Mouse (Mus musculus) ovary, postnatal 36 days (tissue): Measurements from ENCODE around the gene Gm28048.

Experiments used
- DNase-seq: peaks from one replicate; pipeline ENCODE4 v3.0.0; 2022; ENCODE audit warnings: low spot score, mixed read lengths

Gene Gm28048

DNA sequence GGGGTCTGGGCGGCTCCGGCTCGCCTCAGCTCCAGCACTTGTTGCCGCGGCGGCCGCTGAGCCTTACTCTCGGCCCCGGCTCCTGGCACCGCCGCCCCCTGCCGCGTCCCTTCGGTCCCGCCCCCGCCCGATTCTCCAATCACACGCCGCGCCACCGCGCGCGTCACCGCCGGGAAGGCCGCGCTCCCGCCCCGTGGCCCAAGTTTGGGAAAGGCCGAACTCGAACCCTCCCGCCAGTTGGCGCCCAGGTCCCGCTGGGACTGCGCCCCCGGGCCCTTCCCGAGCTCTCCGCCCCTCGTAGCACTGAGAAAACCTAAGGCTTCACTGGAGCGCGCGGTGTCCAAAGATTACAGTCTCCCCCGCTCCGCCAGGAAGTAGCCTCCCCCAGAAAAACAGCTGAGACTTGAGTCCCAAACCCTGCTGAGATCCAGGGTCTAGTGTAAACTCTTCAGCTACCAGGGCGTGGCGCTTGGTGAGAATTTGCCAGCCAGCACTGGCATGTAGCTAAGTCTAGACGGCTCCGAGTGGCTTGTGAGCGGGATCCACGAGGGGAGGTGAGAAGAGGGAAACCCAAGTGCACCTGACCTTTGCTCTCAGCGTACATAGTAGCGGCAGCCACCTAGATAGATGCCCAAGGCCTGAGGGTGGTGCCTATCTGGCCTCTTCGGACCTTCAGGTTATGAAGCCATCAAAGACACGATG is 122.1 kb downstream of the Gm28048 start:
- DNase-seq, result peak; percentile 91

DNA sequence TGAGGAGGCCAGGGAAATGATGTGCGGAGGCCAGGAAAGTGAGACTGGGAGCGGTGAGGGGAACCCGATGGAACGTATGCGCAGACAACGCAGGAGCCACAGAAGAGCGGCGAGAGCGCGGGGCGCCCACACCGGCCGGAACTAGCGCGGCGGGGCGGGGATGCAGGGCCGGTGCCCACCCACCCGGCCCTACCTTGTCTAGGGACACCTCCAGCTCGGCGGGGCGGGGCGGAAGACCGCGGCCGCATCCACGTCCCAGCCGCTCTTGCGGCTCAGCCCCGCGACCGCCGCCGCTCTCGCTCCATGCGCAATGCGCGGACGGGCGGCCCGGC is 122.6 kb downstream of the Gm28048 start:
- DNase-seq, result no peak

DNA sequence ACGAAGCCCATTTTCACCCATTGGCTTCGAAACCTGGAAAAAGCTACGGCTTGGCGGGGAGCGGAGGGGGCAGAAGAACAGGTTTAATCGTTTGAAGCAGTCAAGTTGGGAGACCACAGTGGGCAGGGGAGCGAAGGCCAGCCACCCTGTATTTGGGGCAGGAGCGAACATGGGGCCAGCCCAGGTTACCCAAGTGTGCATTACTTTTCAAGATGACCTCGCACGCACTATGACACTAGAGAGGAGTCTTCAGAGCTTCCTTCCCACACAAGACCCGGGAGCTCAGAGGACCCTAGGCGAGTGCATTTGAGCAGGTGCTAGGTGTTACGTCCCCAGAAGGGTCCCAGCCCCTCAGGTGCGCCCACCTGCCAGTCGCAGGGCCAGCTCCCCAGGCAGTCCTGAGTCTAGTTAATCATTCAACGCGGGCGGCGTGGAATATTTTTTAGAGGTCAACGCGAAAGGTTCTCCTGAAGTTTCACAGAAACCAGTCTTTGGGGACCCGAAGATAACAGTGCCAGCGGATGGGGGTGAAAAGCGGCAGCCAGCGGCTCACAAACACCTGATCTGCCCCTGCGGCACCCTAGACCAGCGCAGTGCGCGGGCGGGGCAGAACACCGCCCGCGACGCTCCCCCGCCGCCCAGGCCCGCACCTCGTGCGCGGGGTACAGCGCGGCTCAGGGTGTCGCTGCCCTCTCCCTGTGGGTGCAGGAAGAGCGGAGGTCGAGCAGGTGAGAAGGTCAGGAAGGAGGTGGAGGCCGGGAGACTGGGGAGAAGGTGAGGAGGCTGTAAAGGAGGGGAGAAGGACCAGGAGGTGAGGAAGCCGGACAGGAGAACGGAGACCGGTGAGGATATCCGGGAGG is 123.2 kb downstream of the Gm28048 start:
- no peak for DNase-seq

DNA sequence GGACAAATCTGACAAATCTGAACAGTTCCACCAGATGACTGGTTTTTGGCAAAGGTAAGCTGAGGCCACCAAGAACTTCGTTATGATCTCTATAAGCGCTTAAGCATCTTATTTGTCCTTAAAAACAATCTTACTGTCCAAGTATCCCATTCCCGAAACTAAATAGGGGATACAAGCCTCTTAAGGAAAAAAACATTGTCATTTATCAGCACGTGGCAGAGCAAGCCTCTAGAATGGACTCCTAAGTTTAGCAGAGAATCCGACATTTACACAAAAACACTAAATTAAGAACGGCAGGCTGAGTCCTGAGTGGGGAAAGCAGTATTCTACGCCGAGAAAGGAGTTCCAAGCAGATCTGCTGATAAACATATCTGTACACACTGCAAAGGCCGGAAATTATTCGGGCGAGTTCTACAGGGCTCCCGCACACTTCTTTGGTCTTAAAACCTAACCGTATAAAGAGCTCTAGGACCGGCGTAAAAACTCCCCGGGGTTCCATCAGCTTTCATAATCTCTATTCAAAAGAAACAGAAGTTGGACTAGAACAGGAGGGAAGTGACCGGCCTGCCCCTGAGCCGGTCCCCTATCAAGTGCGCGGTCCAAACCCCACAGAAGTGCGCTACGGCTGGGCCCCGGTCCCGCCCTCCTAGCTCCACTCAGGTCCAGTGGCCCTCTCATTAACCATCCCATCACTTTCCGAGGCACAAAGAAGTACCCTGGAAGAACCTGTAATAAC is 124.0 kb downstream of the Gm28048 start:
- no peak for DNase-seq

DNA sequence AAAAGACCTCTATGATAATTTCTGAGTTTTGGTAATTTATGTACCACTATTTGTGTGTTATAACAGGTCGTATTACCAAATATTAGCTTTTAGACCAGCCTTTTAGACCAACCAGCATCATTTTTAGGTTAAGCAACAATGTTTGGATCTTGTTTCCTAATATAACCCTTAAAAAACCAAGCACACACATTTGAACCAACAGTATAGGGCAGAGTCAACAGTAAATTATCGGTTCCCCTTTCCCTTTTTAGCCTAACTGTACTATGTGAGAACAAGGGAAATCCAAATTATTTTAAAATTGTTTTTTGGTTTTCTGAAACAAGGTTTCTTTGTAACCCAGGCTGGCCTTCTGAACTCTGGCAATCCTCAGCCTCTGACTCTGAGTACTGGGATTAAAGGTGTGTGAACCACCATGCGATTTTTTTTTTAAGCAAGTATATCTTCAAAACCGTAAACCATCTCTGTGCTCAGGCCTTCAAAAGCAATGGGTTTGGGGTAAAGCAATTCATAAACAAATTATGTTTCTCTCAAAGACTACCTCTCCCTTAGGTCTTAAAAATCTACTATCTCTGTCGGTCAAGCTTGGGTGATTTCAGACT is 124.7 kb downstream of the Gm28048 start:
- no peak for DNase-seq

DNA sequence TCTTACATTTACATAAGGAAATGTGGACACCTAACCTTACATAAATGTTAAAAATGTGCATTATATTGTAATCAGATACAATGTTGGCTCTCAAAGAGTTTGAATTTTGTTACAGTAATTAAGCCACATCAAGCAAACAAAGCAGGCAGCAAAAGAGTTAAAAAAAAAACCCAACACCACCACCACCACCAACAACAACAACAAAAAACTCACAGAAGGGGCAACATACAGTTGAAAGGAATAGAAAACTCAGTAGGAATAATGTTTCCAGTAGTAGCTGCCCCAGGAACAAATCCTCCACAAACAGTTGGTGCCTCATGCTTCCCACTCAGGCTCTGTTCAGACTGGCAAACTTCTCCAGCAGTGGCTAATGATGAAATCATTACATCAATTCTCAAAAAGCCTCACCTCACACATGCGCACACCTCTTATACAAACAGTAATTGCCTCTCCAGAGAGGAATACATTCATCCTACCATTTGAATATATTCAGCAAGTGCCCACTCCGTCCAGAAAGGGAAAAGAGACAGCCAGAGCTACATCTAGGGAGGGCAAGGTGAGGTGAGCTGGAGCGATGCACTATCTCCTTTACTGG is 125.4 kb downstream of the Gm28048 start:
- no peak for DNase-seq

DNA sequence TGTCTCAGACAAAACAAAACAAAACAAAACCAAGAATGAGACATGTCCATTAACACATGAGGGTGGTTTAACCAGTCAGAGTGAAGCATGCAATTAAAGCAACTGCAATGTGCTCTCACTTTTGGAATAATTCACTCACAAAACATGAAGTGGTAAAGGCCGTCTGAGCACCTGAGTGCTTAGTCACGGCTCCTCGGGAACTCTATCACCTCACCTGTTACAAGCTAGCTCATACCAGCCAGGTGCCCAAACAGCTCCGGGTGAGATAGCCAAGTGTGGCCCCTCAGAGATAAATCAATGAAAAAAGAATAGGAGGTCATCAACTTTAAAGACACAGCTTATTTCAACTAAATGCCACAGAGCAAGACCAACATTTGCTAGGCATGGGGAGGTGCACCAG is 127.3 kb downstream of the Gm28048 start:
- DNase-seq, result no peak

DNA sequence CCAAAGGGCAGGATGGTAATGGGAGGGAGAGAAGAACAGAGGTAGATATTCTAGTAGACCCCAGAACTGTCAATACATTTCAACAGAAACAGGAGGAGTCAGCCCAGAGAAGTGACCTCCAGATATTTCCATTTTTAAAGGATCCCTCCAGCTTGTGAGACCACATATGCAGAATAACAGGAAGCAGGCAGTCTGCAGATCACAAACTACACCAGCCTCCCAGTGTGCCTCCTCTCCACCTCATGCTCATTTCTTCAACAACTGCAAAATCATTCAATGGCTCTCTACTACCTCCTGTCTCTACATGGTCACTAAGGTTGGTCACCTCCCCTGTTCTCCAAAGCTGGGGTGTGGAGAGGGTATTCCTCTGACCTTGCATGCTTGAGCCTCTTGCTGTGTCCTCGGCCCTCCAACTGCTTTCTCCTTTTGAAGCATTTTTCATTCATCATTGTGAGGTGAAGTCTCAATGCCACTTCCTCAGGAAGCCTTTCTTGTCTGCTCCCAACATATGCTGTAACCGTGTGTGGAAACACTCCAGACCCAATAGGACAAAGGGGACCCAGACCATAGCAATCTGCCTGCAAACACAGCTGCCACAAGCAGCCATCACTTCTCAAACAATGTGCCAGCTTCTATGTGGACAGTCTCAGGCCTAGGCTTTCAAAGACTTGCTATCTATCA is 128.3 kb downstream of the Gm28048 start:
- DNase-seq, result no peak

DNA sequence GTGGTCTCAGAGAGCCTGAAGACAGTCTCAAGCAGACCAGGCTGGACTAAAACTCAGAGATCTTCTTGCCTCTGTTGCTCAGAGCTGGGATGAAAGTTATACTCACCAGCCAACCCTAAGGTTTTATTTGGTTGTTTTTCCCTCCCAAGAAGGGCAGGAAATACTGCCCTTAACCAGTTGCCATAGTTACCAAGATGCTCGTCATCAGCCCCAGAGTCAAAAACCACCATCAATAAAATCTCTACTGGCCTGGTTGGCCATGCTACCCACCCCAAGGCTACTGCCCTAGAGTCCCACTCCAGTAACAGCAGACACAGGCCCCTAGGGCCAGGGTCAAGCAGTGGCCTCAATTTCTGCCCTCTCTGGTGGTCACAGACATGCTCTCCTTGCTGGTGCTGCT is 129.4 kb downstream of the Gm28048 start:
- DNase-seq, result no peak

DNA sequence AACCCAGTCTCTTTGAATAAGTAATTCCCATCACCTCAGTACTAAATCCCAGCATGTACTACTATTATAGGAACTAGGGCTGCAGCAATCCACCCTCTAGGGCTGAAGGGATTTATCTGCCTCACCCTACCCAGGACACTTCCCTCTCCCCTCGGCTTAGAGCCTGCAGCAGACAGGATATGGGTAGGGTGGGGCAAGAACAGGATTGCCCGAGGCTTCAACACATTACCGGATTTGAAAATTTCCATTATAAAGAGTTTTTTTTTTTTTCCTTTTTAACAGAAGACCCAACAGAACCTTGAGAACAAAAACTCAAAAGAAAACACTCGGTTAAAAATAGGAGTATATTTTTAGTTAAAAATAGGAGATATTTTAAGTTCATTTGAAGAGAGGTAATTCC is 130.5 kb downstream of the Gm28048 start:
- DNase-seq, result no peak

DNA sequence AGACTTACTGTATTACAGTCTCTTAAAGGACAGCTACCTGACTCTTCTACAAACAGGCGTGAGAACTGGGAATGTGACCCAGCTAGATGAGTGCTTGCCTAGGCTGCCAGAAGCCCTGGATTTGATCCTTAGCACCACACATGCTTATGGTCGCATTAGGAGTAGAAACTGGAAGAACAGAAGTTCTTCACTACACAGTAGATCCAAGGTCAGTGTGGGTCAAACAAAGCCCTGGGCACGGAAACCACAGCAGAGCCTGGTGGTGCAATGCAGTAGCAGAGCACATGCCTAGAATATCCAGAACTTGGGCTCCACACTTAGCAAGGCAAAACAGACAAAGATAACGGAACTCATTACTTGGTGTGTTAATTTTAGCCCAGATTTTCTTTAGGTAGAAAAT is 131.8 kb downstream of the Gm28048 start:
- no peak for DNase-seq

DNA sequence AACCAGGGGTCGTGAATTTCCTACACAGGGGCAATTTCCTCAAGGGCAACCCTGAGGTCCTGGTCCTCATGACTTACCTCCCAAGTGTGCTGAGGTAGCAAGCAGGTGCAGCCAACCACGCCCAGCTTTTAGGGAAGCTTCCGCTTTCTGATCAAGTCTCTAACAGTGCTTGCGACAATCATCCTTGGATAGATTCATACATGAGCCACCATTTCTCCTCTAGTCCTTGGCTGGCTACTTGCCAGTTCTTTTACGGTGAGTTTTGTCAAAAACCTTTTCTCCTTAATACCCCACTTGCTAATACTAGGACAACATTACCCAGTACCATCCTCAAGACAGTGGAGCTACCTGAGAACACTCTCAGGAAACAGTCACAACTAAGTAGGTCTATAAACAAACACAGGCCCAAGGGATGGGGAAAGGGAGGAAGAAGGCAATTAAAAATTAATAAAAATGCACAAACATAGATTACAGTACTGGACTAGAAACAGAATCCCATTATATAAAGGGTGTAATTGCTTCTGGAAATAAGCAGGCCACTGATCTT is 133.2 kb downstream of the Gm28048 start:
- no peak for DNase-seq

DNA sequence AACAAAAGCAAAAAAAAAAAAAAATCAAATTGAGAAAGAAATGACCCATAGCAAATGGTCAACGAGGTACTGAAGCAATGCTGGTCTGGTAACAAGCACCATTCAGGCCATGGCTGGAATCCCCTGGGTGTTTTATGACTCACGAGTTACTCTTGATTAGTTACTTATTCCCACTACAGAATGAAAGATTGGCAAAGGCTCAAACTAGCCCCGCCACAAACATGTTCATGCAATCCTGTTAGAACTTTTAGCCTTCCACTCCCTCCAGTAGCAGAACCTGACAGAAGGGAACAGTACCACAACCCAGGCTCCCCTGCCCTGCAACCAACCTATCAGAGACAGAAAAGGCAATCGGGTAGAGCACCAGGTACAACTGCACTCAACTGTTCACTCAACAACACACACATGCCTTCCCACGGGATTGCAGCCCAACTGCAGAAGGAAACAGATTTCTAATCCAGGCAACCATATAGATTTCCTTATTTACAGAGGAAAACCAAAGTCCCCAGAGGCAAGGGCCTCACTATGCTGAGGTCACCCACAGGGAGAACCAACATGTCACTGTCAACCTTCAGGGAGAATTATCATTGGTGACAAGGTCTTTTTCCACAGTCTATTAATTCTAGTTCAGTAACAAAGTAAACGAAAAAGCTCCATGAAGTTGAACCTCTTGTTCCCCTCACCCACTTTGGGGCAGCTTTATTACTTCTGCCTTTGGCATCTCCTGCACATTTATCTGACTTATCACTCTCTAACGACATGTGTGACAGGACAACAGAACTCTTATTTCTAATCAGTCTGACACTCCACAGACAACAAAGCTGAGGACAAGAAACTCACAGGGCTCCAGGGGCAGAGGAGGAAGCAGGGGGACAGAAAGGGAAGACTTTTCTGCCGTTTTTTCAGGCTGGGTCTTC is 133.9 kb downstream of the Gm28048 start:
- no peak for DNase-seq

DNA sequence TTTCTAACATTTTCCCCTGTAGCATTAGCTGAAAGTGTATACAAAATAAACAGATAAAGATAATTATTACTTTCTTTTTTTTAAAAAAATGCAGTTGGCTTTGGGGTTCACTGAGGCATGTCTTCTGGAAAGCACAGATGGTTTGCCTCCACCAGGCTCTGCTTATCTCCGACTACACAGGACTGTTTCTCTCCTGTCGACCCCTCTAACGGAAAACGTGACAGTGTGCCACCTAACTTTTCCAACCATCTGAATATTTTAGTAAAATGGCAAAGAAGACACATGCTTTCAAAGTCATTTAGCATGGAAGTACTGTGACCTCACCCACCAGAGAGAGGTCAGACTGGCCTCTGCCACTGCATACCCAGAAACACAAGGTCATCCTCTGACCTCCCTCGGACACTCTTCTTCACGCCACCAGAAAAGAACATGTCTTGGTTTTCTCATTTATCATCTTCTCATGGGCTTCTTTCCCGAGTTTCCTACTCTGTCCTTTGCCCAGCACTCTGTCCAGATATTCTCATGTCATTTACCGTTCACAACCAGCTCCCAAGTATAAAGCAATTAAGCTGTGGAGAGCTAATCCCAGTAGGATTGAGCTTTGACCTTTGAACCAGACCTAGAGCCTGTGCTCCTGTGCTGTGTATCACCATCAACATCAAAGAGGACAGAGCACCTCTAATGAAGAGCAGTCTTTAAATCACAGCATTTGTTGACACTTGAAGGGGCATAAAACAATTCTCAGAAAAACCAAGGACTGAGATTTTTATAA is 134.7 kb downstream of the Gm28048 start:
- no peak for DNase-seq

DNA sequence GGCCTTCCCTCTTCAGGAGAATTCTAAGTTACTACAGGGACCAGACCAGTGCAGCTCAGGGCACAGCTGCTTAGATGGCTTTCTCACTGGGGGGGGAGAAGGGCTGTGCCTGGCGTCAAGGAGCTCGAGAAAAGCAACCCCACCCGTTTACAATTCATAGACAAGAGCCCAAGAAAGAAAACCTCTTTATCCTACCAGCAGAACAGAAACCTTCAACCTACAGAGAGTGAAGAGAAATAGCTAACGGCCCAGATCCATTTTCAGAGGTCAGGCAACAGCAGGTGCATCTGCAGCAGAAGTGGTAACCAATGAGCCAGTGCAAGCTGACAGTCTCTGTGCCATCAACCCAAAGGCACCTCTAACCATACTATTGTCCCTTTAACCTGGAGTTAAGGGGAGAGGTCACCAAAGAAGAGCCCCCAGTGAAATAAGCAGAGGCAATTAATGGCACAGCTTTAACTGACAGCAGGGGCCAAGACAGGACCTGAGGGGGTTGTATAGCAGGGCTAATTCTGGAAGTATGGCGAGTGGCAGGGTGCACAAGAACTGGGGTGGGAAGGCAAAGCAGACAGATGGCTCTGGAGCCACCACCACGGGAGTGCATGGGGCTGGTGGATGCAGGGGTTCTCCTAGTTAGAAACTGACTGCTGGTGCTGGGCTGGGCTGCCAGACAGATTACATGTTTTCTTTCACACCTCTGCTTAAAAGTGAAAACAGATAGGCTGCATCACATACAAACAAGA is 135.6 kb downstream of the Gm28048 start:
- no peak for DNase-seq

DNA sequence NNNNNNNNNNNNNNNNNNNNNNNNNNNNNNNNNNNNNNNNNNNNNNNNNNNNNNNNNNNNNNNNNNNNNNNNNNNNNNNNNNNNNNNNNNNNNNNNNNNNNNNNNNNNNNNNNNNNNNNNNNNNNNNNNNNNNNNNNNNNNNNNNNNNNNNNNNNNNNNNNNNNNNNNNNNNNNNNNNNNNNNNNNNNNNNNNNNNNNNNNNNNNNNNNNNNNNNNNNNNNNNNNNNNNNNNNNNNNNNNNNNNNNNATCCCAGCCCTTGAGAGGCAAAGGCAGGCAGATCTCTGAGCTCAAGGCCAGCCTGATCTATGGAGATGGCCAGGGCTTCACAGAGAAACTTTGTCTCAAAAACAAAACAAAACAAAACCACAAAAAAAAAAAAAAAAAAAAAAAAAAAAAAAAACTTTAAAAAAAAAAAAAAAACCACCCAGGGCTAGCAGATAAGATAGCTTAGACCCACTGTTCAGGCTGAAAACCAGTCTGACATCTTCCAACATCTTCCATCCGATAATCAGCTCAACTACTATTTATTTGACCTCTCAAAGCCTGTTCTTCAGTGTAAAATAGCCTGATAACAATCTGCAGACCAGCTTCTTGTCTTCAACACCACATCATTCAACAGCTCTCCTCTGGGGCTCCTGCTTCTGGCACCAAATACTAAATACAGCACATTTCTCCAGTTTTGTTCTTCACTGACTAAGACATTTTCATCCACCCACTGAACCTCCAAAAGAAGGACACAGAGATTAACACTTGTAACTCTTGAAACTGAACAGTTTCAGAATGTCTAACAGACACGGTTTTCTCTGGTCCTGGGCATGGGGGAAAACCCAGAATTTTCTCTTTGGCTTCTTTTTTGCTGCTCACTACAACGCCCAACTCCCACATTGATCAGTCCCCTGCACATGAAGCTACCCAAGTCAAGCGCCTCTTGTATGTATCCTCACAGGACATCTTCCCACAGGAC is 136.9 kb downstream of the Gm28048 start:
- no peak for DNase-seq

DNA sequence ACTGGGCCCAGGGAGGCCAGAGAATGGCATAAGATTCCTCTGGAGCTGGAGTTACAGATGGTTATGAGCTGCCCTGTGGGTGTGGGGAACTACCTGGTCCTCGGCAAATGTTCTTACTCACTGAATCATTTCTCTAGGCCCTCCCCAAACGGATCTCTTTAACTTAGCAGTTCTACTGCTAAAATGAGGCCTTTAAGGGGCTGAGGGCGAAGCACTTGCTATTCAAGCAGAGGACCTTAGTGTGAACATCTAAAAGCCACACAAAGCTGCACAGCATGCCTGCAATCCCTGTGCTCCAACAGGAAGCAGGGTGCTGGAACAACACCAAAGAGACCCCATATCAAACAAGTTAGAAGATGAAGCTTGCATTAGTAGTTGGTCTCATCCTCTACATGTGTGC is 142.4 kb downstream of the Gm28048 start:
- DNase-seq, result no peak

DNA sequence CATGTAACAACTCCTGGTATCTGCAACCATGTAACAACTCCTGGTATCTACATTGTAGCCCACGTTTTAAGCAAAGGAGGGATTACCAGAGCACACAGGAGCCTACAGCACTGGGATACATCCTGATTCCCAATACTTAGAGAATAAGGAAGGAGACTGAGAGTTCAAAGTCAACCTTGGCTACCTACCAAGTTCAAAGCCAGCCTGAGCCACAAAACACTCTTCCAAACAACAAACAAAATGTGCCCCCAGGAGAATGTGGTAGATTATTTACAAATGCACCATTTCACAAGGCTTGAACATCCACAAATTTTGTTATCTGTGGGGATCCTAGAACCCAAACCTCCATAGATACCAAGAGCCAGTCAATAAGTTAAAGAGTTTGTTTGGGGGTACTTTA is 143.5 kb downstream of the Gm28048 start:
- no peak for DNase-seq
